Mouse (Mus musculus) bone marrow, adult 2 months (tissue): ENCODE data around the gene Ccdc175. TPM values are rescaled to one million over a fixed set of nuclear protein-coding genes. Genes with fewer than 3 reads are reported as not detected.

ENCODE experiments used
- H3K27ac ChIP-seq: fragments of 200-500 bp; 2 replicates; pipeline ENCODE4 v1.5.1; 2012; ENCODE audit warnings: low read depth, mild to moderate bottlenecking, control low read depth, inconsistent platforms, low read length; ENCODE audit not compliant: control insufficient read depth, poor library complexity, insufficient read depth
- H3K4me1 ChIP-seq: fragments of 200-500 bp; 2 replicates; pipeline ENCODE4 v1.6.1; 2011; ENCODE audit warnings: low read length; ENCODE audit not compliant: control insufficient read depth, insufficient read depth
- H3K4me3 ChIP-seq: fragments of 200-500 bp; replicated peaks from 2 replicates; pipeline ENCODE3; 2011; ENCODE audit warnings: mild to moderate bottlenecking, low read depth, low read length, control low read depth; ENCODE audit not compliant: control insufficient read depth
- CTCF ChIP-seq: fragments of 200-500 bp; IDR thresholded peaks from 2 replicates; pipeline ENCODE4 v1.5.1; 2011; ENCODE audit warnings: low read length, control low read depth; ENCODE audit not compliant: control insufficient read depth, insufficient read depth
- POLR2A ChIP-seq: fragments of 200-500 bp; IDR thresholded peaks from 2 replicates; pipeline ENCODE4 v1.6.1; 2011; ENCODE audit warnings: low read depth, mild to moderate bottlenecking, control low read depth, low read length, borderline replicate concordance; ENCODE audit not compliant: control insufficient read depth
- WGBS: fragments of 180-500 bp; shearing (Covaris S2); methylation state at CpG from one replicate; pipeline ENCODE4 v1.1.7; 2018; 5-methylcytosine and 5-hydroxymethylcytosine counted together
- polyA plus RNA-seq: library from polyadenylated mRNA; stranded (reverse); fragments of >200 nt; gene quantifications from 2 replicates; pipeline ENCODE4 v1.2.4, GENCODE M21; 2011; ENCODE audit warnings: low replicate concordance; ENCODE audit not compliant: missing spikeins, insufficient read depth, insufficient read length

The Ccdc175 gene
- polyA plus RNA-seq: not detected in 2 replicates

GRCm38 (mm10) chr12:72184929-72185328 lies at the start of gene Ccdc175:
TSS of gene Ccdc175 (minus strand) at chr12:72185029.
- Histone ChIP-seq H3K4me3 (no peak within 1 kb of the TSS), H3K4me1 (no peaks in the 10 kb centered on the region), H3K27ac (no peak within 1 kb of the TSS)
- no peak for TF ChIP-seq CTCF
- no peak for TF ChIP-seq POLR2A
- WGBS: 87% methylated on average over 12 of the region's 12 CpGs

- TF ChIP-seq CTCF (no peak), POLR2A (no peak)
- 76% methylated on average over 3 of the region's 3 CpGs for WGBS
- Histone ChIP-seq H3K27ac (no peak overlapping the region), H3K4me1 (no peaks in the 10 kb centered on the region), H3K4me3 (no peak overlapping the region)
These were observed 49.3 kb upstream of the Ccdc175 start for GRCm38 (mm10) chr12:72234151-72234550.

GRCm38 (mm10) chr12:72232826-72233790 lies 48.3 kb upstream of the Ccdc175 start:
- no peaks in the 10 kb centered on the region for H3K4me1 ChIP-seq
- no peak overlapping the region for H3K27ac ChIP-seq
- 82% methylated on average over 19 of the region's 19 CpGs for WGBS
- H3K4me3 ChIP-seq: no peak overlapping the region
- TF ChIP-seq CTCF: no peak
- no peak for TF ChIP-seq POLR2A

- Histone ChIP-seq H3K27ac (no peak overlapping the region), H3K4me3 (no peak overlapping the region), H3K4me1 (no peaks in the 10 kb centered on the region)
- WGBS: 64% methylated on average over 3 of the region's 3 CpGs
- TF ChIP-seq POLR2A (no peak), CTCF (no peak)
These were observed 47.3 kb upstream of the Ccdc175 start for GRCm38 (mm10) chr12:72232176-72232575.

GRCm38 (mm10) chr12:72229451-72230196 lies 44.8 kb upstream of the Ccdc175 start:
- Histone ChIP-seq H3K27ac (no peak overlapping the region), H3K4me1 (no peaks in the 10 kb centered on the region), H3K4me3 (no peak overlapping the region)
- TF ChIP-seq POLR2A: no peak
- no peak for TF ChIP-seq CTCF
- WGBS: 74% methylated on average over 8 of the region's 8 CpGs

- Histone ChIP-seq H3K4me3 (no peak overlapping the region), H3K27ac (no peak overlapping the region), H3K4me1 (no peaks in the 10 kb centered on the region)
- 82% methylated on average over 6 of the region's 6 CpGs for WGBS
- no peak for TF ChIP-seq CTCF
- no peak for TF ChIP-seq POLR2A
These were observed 42.9 kb upstream of the Ccdc175 start for GRCm38 (mm10) chr12:72227731-72228130.

- H3K4me1 ChIP-seq: no peaks in the 10 kb centered on the region
- H3K27ac ChIP-seq: no peak overlapping the region
- TF ChIP-seq CTCF (no peak), POLR2A (no peak)
- no peak overlapping the region for H3K4me3 ChIP-seq
- 90% methylated on average over 3 of the region's 3 CpGs for WGBS
These were observed 40.5 kb upstream of the Ccdc175 start for GRCm38 (mm10) chr12:72225371-72225770.

GRCm38 (mm10) chr12:72223557-72224102 lies 38.8 kb upstream of the Ccdc175 start:
- H3K4me1 ChIP-seq: no peaks in the 10 kb centered on the region
- TF ChIP-seq CTCF: no peak
- no peak for TF ChIP-seq POLR2A
- H3K4me3 ChIP-seq: no peak overlapping the region
- no peak overlapping the region for H3K27ac ChIP-seq
- WGBS: 84% methylated on average over 16 of the region's 16 CpGs
